8 mouse cellular contexts compared by ENCODE assay signal in genomic region chr2:85196901-85197300, GRCm38 (mm10). TPM values are rescaled to one million over a fixed set of nuclear protein-coding genes. Genes with fewer than 3 reads are reported as not detected.
A peak's percentile ranks its signal among the peaks of the same experiment; 100 is the strongest.
DNase-seq lines count a peak whose midpoint lies in the region; ATAC-seq and TF ChIP-seq lines count a peak whose summit lies in the region.

Gene Lrrc55 (minus strand): TSS chr2:85197197.

- H3K4me1 ChIP-seq in lung, embryonic 15.5 days = no peaks in the 10 kb centered on the region
- H3K4me1 ChIP-seq in lung, adult 2 months (ENCODE audit: control insufficient read depth, insufficient read depth, low read length) = no peaks in the 10 kb centered on the region
- H3K4me1 ChIP-seq in forebrain, embryonic 13.5 days = no peaks in the 10 kb centered on the region
- H3K4me1 ChIP-seq in stomach, embryonic 14.5 days (ENCODE audit: control insufficient read depth, insufficient read depth, low read length) = no peaks in the 10 kb centered on the region; the same call in 1 of the 2 replicates

- H3K4me3 ChIP-seq in lung, embryonic 15.5 days = no peak within 1 kb of the TSS
- no peak within 1 kb of the TSS for H3K4me3 ChIP-seq in lung, adult 2 months (replicated peaks; ENCODE audit: extremely low read depth, low read depth, low read length)
- H3K4me3 ChIP-seq in forebrain, embryonic 13.5 days = peak within 1 kb of the TSS; percentile 43
- 0 out of 2 replicates have a peak within 1 kb of the TSS, but pooled peaks have one; percentile 3 for H3K4me3 ChIP-seq in stomach, embryonic 14.5 days (ENCODE audit: low read depth, low read length)

- no peaks in the 10 kb centered on the region; the same call in 1 of the 2 replicates for H3K27me3 ChIP-seq in lung, embryonic 15.5 days
- no peaks in the 10 kb centered on the region for H3K27me3 ChIP-seq in forebrain, embryonic 13.5 days
- no peaks in the 10 kb centered on the region for H3K27me3 ChIP-seq in stomach, embryonic 14.5 days (ENCODE audit: control insufficient read depth, insufficient read depth, low read length)

- intact Hi-C loops in left cerebral cortex, postnatal 10 days (cut with DNase I) = no loop called here

- TF ChIP-seq CTCF in lung, adult 2 months (IDR thresholded peaks at IDR 0.05; ENCODE audit: insufficient read depth, low read length) = no peak

- H3K9ac ChIP-seq in lung, embryonic 15.5 days = no peak within 1 kb of the TSS
- peak within 1 kb of the TSS; percentile 72 for H3K9ac ChIP-seq in forebrain, embryonic 13.5 days
- no peak within 1 kb of the TSS for H3K9ac ChIP-seq in stomach, embryonic 14.5 days (replicated peaks; ENCODE audit: low read depth, low read length)

- H3K4me2 ChIP-seq in lung, embryonic 15.5 days = peak within 1 kb of the TSS; percentile 29
- peak within 1 kb of the TSS; percentile 68 for H3K4me2 ChIP-seq in forebrain, embryonic 13.5 days
- peak within 1 kb of the TSS; percentile 40 for H3K4me2 ChIP-seq in stomach, embryonic 14.5 days (replicated peaks; ENCODE audit: low read depth, low read length)

- no peak for DNase-seq in lung, adult 2 months
- peak in 1 of 2 experiments; percentile 40 for DNase-seq in left cerebral cortex, postnatal 10 days (ENCODE audit: extremely low spot score in 1 of 2, low spot score in 2 of 2)
- DNase-seq in embryo, embryonic 9.5 days (ENCODE audit: extremely low spot score) = no peak
- DNase-seq in right cerebral cortex, adult 18-20 months = no peak
- DNase-seq in frontal cortex, postnatal 25 days (ENCODE audit: low spot score in 2 of 2) = no peak

- no peaks in the 10 kb centered on the region for H3K9me3 ChIP-seq in lung, embryonic 15.5 days
- H3K9me3 ChIP-seq in forebrain, embryonic 13.5 days (replicated peaks) = no peaks in the 10 kb centered on the region
- no peaks in the 10 kb centered on the region for H3K9me3 ChIP-seq in stomach, embryonic 14.5 days (ENCODE audit: control insufficient read depth, low read depth, low read length)

- H3K27ac ChIP-seq in lung, embryonic 15.5 days = no peak within 1 kb of the TSS
- H3K27ac ChIP-seq in forebrain, embryonic 13.5 days = no peak within 1 kb of the TSS
- no peak within 1 kb of the TSS for H3K27ac ChIP-seq in stomach, embryonic 14.5 days (ENCODE audit: low read length)

- TF ChIP-seq POLR2A in lung, adult 2 months (IDR thresholded peaks at IDR 0.05; ENCODE audit: borderline replicate concordance, extremely low read depth, low read depth, low read length) = no peak

- 58% methylated on average over 1 of the region's 1 CpGs for WGBS in lung, embryonic 15.5 days
- WGBS in lung, adult 2 months = 91% methylated on average over 1 of the region's 1 CpGs
- WGBS in forebrain, embryonic 13.5 days = 86% methylated on average over 1 of the region's 1 CpGs
- WGBS in stomach, embryonic 14.5 days = 80% methylated on average over 1 of the region's 1 CpGs

- ATAC-seq in lung, embryonic 15.5 days (ENCODE audit: borderline replicate concordance, extremely low read depth, low FRiP score, low TSS enrichment) = no peak
- no peak for ATAC-seq in forebrain, embryonic 13.5 days
- no peak for ATAC-seq in stomach, embryonic 14.5 days (ENCODE audit: insufficient number of reproducible peaks, insufficient read depth, low FRiP score, low read depth)

- no peaks in the 10 kb centered on the region for H3K36me3 ChIP-seq in lung, embryonic 15.5 days
- no peaks in the 10 kb centered on the region for H3K36me3 ChIP-seq in forebrain, embryonic 13.5 days (ENCODE audit: poor library complexity, severe bottlenecking)
- no peaks in the 10 kb centered on the region for H3K36me3 ChIP-seq in stomach, embryonic 14.5 days (ENCODE audit: control insufficient read depth, insufficient read depth, low read length)

RNA-seq across cellular contexts. Expression of gene Lrrc55, which starts in this region (rescaled TPM):
- polyA plus RNA-seq in lung, embryonic 15.5 days (2015; fragmentation: Nextera tagmentation; extraction: Ambion mirVana) = 0.29 and 0.35 TPM in 2 replicates
- 0.14 and 0.21 TPM in 2 replicates for polyA plus RNA-seq in lung, adult 2 months (2012; rRNA removed)
- polyA plus RNA-seq in forebrain, embryonic 13.5 days (2015; fragmentation: Nextera tagmentation; extraction: Ambion mirVana) = 4.5 and 6.2 TPM in 2 replicates
- total RNA-seq in left cerebral cortex, postnatal 10 days (2021) = 10 to 100 TPM; 55.1 to 56.6 TPM
- 2.7 and 3.0 TPM in 2 replicates for polyA plus RNA-seq in stomach, embryonic 14.5 days (2014; fragmentation: Nextera tagmentation; extraction: Ambion mirVana)

Comparison
In these comparisons a context has a peak if more than half of its experiments do, and no peak if none do; other contexts are left out.
1. H3K4me3 ChIP-seq: peak in forebrain, embryonic 13.5 days (single experiment) and stomach, embryonic 14.5 days (single experiment); none in lung, embryonic 15.5 days (single experiment) and lung, adult 2 months (single experiment).
2. Peak in every context shown above with its lines, with median percentiles within 50 percentile points of each other: H3K4me2 ChIP-seq.